Mouse (Mus musculus) forebrain, embryonic 11.5 days (tissue): ENCODE data around the gene Enpp1. TPM values are rescaled to one million over a fixed set of nuclear protein-coding genes. Genes with fewer than 3 reads are reported as not detected.

Source experiments
- ATAC-seq: fragments of 200-750 bp; cut with Nextera tagmentation; replicated peaks from 2 replicates; pipeline ENCODE4 v1.8.0; 2017; ENCODE audit warnings: moderate TSS enrichment; ENCODE audit not compliant: low FRiP score
- DNase-seq: peaks from one replicate; pipeline ENCODE4 v3.0.0-alpha.2; 2017; ENCODE audit warnings: low spot score
- H3K27ac ChIP-seq: fragments of 300-500 bp; sonication (generic); 2 replicates; pipeline ENCODE4 v1.5.1; 2014; ENCODE audit warnings: low read depth, low read length
- H3K27me3 ChIP-seq: fragments of 300-500 bp; sonication (generic); 2 replicates; pipeline ENCODE4 v1.6.1; 2014; ENCODE audit warnings: mild to moderate bottlenecking, low read length, mixed read lengths; ENCODE audit not compliant: control insufficient read depth, insufficient read depth
- H3K36me3 ChIP-seq: fragments of 300-500 bp; sonication (generic); 2 replicates; pipeline ENCODE4 v1.6.1; 2014; ENCODE audit warnings: mild to moderate bottlenecking, low read length, moderate library complexity, mixed read lengths; ENCODE audit not compliant: control insufficient read depth, insufficient read depth
- H3K4me1 ChIP-seq: fragments of 300-500 bp; sonication (generic); replicated peaks from 2 replicates; pipeline ENCODE4 v1.6.1; 2014; ENCODE audit warnings: low read length, mixed read lengths; ENCODE audit not compliant: control insufficient read depth, insufficient read depth
- H3K4me2 ChIP-seq: fragments of 300-500 bp; sonication (generic); 2 replicates; pipeline ENCODE4 v1.6.1; 2014; ENCODE audit warnings: low read depth, mild to moderate bottlenecking, low read length, moderate library complexity, mixed read lengths; ENCODE audit not compliant: severe bottlenecking
- H3K4me3 ChIP-seq: fragments of 300-500 bp; sonication (generic); 2 replicates; pipeline ENCODE4 v1.5.1; 2014; ENCODE audit warnings: low read depth, low read length
- H3K9ac ChIP-seq: fragments of 300-500 bp; sonication (generic); 2 replicates; pipeline ENCODE4 v1.6.1; 2014; ENCODE audit warnings: low read length
- H3K9me3 ChIP-seq: fragments of 300-500 bp; sonication (generic); 2 replicates; pipeline ENCODE4 v1.6.1; 2016; ENCODE audit warnings: low read length, mixed read lengths; ENCODE audit not compliant: control insufficient read depth
- WGBS: fragments of 180-500 bp; shearing (Covaris S2); extraction: QIAGEN DNeasy Blood & Tissue Kit; methylation state at CpG from one replicate; pipeline ENCODE4 v1.1.7; 2014; 5-methylcytosine and 5-hydroxymethylcytosine counted together
- polyA plus RNA-seq: library from polyadenylated mRNA; unstranded; fragments of >200 nt; fragmentation: Nextera tagmentation; extraction: Ambion mirVana; gene quantifications from 2 replicates; pipeline ENCODE4 v1.2.1, GENCODE M21; 2014

Gene Enpp1
- polyA plus RNA-seq, 1 experiment from 2014 or later: 0.71 TPM

DNA sequence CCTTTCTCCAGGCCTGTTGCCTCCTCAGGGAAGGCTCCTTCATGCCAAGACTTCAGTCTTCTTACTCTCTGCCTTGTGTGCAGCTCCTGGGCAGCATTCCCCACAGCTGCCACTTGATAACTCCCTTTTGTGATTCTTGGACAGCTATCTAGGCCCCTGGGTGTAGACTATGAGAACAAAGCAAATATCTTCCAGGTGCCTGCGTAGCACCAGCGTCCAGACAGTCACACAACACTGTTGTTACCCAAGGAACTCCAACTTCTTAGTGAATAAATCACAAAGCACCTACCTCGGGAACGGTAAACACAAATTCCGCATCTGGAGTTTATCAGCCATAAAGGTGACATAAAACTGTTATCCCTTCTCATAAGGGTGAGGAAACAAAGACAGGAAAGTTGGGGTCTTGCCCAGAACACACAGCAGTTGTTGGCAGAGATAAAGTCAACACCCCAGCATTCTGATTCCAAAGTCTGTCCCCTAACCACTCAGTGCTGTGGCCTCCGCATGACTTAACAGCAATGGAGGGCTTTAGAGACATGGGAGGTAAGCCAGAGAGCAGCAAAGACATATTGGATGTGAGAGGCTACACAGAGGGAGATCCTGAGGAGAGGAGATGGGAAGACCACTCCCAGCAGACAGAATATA lies 13.7 kb downstream of the Enpp1 start:
- ATAC-seq: no peak
- no peaks in the 10 kb centered on the region for H3K27me3 ChIP-seq
- no peak overlapping the region for H3K27ac ChIP-seq
- DNase-seq: no peak
- H3K4me2 ChIP-seq: no peak overlapping the region
- no peak overlapping the region for H3K4me3 ChIP-seq
- H3K9me3 ChIP-seq: no peaks in the 10 kb centered on the region
- WGBS: 90% methylated on average over 6 of the region's 6 CpGs
- H3K9ac ChIP-seq: no peak overlapping the region
- no peaks in the 10 kb centered on the region for H3K4me1 ChIP-seq
- no peaks in the 10 kb centered on the region for H3K36me3 ChIP-seq

DNA sequence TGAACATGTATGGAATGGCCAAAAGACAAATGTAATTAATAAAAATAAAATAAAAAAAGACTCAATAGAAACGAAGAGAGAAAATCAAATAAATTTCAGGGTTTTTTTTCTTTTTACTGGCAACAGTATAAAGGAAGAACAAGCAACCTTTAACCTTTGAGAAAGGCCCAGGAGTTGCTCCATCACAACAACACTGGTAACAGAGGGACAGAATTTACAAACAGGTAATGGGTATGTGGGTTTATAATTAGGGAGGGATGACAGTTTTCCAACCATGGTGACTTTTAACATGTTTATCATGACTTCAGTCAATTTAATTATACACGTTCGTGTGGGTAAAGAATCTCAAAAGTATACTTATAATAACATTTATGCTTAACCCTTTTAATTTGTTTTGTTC lies 15.2 kb downstream of the Enpp1 start:
- Histone ChIP-seq H3K27me3 (no peaks in the 10 kb centered on the region), H3K9me3 (no peaks in the 10 kb centered on the region), H3K27ac (no peak overlapping the region), H3K36me3 (no peaks in the 10 kb centered on the region), H3K9ac (no peak overlapping the region), H3K4me1 (no peaks in the 10 kb centered on the region), H3K4me2 (no peak overlapping the region), H3K4me3 (no peak overlapping the region)
- ATAC-seq: no peak
- WGBS: 89% methylated on average over 3 of the region's 3 CpGs
- no peak for DNase-seq

DNA sequence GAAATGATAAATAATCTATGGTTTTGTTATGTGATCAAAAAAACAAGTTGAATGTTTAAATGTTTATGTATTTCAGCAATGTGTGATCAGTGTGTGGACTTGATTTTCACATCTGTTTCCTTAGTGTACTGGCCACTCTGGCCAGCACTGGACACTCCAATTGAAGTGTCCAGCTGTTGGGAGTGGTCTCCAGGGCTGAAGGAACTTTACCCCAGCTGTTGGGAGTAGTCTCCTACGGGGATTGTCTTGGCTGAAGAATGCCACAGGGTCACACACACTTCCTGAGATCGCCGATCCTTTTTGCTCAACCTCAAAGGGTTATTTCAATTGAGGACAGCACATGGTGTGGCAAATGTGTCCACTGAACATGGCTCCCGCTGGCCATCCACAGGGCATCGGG lies 16.2 kb downstream of the Enpp1 start:
- no peak for DNase-seq
- Histone ChIP-seq H3K27ac (no peak overlapping the region), H3K9ac (no peak overlapping the region), H3K36me3 (no peaks in the 10 kb centered on the region), H3K9me3 (no peaks in the 10 kb centered on the region), H3K4me2 (no peak overlapping the region), H3K4me3 (no peak overlapping the region), H3K27me3 (no peaks in the 10 kb centered on the region), H3K4me1 (no peaks in the 10 kb centered on the region)
- no peak for ATAC-seq
- WGBS: 83% methylated on average over 5 of the region's 5 CpGs

DNA sequence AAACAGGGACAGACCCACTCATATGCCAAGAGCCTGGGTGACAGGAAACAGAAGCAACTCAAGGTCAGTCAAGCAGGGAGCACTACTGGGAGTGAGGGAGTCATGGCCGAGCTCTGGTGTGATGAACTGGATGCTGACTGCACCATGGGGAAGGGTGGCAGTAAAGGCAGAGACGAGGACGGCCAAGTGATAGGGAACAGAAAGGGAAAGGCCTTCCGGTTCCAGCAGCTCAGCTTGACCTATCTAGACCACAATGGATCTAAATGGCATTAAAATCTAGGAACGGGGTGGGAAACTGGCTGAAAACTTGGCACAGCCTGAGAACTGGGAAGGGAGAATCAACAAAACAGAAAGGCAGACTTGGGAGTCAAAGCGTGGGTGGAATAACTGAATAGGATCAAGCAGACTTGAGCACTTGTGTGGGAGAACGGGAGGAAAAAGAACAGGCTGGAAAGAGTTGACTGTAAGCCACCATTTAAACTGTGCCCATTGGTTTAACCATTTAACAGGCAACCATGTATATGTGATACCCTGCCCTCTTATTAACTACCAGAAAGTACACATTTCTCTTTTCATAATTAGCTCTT lies 29.3 kb downstream of the Enpp1 start:
- Histone ChIP-seq H3K4me3 (no peak overlapping the region), H3K4me2 (no peak overlapping the region), H3K27me3 (no peaks in the 10 kb centered on the region), H3K9me3 (no peaks in the 10 kb centered on the region), H3K9ac (no peak overlapping the region), H3K36me3 (no peaks in the 10 kb centered on the region), H3K4me1 (no peaks in the 10 kb centered on the region), H3K27ac (no peak overlapping the region)
- no peak for DNase-seq
- no peak for ATAC-seq
- 83% methylated on average over 7 of the region's 7 CpGs for WGBS

DNA sequence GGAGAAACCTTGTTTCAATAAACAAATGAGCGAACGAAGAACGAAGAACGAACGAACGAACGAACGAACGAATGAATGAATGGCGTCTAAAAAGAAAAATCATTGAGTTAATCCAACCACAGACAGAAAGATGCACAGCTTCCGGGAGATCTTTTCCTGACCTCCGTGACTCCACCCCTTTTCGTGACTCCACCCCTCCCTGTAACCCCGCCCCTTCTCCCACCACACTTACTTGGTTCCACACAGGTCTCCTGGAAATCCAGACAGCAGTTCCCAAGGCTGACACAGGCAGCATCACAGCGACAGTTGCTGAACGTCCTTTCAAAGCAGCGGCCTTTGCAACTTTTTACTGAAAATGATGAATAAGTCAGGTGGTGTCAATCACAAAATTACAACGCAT lies 34.3 kb downstream of the Enpp1 start:
- ATAC-seq (no peak), DNase-seq (no peak)
- WGBS: 92% methylated on average over 18 of the region's 18 CpGs
- H3K9ac ChIP-seq: no peak overlapping the region
- no peak overlapping the region for H3K4me2 ChIP-seq
- no peak overlapping the region for H3K27ac ChIP-seq
- H3K36me3 ChIP-seq: no peaks in the 10 kb centered on the region
- no peaks in the 10 kb centered on the region for H3K9me3 ChIP-seq
- no peaks in the 10 kb centered on the region for H3K4me1 ChIP-seq
- no peak overlapping the region for H3K4me3 ChIP-seq
- H3K27me3 ChIP-seq: no peaks in the 10 kb centered on the region

DNA sequence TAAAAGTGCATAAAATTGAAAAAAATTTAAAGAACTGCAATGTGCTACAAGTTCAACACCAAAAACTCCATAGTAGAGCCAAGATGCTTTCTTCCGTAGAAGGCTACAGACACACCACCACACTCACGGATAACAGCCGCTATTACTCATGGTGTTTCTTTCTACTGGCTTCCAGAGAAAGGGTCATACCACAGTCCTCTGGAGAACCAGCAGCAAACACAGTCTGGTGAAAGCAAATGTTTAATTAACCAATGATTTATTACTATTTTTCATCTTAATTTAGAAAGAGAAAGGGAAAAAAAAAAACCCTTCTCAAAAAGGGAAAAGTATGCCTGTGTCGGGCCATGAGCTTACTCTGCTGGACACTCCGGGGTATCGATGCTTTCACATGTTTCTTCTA lies 37.7 kb downstream of the Enpp1 start:
- DNase-seq (no peak), ATAC-seq (no peak)
- Histone ChIP-seq H3K4me2 (no peak overlapping the region), H3K4me3 (no peak overlapping the region), H3K9ac (no peak overlapping the region), H3K27ac (no peak overlapping the region), H3K4me1 (no peaks in the 10 kb centered on the region), H3K9me3 (no peaks in the 10 kb centered on the region), H3K27me3 (no peaks in the 10 kb centered on the region), H3K36me3 (no peaks in the 10 kb centered on the region)
- WGBS: 95% methylated on average over 6 of the region's 6 CpGs

DNA sequence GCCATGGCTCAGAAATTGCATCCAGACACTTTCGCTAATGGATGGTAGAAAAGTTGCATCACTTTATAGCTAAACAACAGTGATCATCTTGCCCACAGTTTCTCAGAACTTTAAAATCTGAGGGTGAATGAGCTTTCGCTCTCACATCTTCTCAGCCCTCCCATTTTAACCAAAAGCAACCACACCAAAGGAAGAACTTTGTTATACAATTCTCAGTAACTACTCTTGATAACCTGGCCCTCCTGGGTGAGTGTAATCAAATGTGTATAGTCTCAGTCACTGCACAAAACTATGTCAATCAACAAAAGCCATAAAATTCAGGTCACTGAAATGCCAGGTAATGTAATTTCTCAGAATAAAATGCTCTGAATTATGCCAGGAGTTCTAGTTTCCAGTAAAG lies 39.0 kb downstream of the Enpp1 start:
- Histone ChIP-seq H3K9ac (no peak overlapping the region), H3K9me3 (no peaks in the 10 kb centered on the region), H3K4me2 (no peak overlapping the region), H3K36me3 (no peaks in the 10 kb centered on the region), H3K27ac (no peak overlapping the region), H3K4me3 (no peak overlapping the region), H3K4me1 (no peaks in the 10 kb centered on the region), H3K27me3 (no peaks in the 10 kb centered on the region)
- ATAC-seq (no peak), DNase-seq (no peak)
- WGBS: 93% methylated on average over 2 of the region's 2 CpGs

DNA sequence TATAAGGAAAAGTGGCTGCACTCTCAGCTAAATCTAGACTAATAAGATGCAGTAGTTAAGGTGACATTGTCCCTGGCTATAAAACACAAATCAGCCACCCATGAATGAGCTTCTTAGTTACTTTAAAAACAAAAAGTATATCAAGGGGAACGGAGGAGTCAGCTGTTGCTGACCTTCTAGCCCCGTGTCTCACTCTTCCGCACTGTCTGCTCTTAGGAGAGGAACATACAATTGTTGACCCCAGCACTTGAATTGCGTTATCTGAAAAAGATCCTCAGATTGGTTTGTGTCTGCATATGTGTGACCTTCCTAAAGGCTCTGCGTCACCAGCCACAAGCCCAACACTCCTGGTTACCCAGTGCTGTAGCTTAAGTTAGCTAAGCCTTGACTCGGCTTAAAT lies 41.4 kb downstream of the Enpp1 start:
- H3K4me2 ChIP-seq: no peak overlapping the region
- no peak overlapping the region for H3K4me3 ChIP-seq
- H3K36me3 ChIP-seq: no peaks in the 10 kb centered on the region
- 94% methylated on average over 6 of the region's 6 CpGs for WGBS
- H3K4me1 ChIP-seq: no peaks in the 10 kb centered on the region
- DNase-seq: no peak
- H3K9me3 ChIP-seq: no peaks in the 10 kb centered on the region
- no peak overlapping the region for H3K9ac ChIP-seq
- ATAC-seq: no peak
- no peak overlapping the region for H3K27ac ChIP-seq
- no peaks in the 10 kb centered on the region for H3K27me3 ChIP-seq

DNA sequence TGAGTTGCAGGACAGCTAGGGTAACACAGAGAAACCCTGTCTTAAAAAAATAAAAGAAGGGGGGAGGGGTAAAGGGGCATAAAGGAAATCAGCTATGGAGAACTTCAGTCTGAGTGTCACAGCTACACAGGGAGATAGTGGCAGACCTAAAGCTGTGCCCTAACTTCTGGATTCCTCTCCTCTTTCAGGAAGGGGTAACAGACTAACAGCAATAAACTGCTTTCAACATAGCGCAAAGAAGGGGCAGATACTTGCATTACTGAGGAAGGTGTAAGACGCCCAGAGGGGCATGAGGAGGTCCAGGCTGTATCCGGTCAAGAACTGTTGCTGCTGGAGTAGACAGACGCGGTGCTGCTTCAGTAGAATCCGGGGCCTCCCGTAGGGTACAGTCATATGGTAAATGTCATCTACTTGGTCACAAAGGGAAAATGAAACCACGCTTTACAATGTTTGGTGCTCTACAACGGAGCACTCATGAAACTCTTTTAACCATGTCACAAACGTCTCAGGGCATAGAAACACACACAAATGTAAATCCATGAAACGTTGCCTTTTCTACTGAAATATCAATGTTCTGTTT lies 60.9 kb downstream of the Enpp1 start:
- no peak for ATAC-seq
- Histone ChIP-seq H3K9ac (no peak overlapping the region), H3K4me3 (no peak overlapping the region), H3K36me3 (no peaks in the 10 kb centered on the region), H3K9me3 (no peaks in the 10 kb centered on the region), H3K4me1 (no peaks in the 10 kb centered on the region), H3K27me3 (no peaks in the 10 kb centered on the region), H3K27ac (no peak overlapping the region), H3K4me2 (no peak overlapping the region)
- no peak for DNase-seq
- WGBS: 91% methylated on average over 11 of the region's 11 CpGs
